Mouse (Mus musculus): ENCODE results near the gene Hpd. TPM values are rescaled to one million over a fixed set of nuclear protein-coding genes. Genes with fewer than 3 reads are reported as not detected.

The Hpd gene
- total and polyA plus RNA-seq, 2 experiments from 2014 or later = not detected

DNA sequence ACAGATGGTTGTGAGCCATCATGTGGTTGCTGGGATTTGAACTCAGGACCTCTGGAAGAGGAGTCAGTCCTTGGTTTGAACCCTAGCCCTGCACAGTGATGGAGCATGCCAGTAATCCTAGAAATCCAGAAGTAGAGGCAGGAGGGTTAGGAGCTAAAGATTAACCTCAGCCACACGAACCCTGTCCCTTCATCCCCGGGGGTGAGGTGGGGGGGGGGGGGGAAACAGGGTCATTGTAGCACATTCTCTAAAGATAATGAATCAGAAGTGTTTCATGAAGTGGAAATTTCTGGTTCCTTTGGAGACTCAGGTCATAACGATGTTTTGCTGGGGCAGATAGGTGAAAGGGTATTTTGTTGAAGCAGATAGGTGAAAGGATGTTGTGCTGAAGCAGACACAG is 8.4 kb upstream of the Hpd start:
- no peak for ATAC-seq
- 73% methylated on average over 3 of the region's 3 CpGs for WGBS
- no peaks in the 10 kb centered on the region for H3K36me3 ChIP-seq (ENCODE audit: insufficient read depth)
- H3K4me3 ChIP-seq (ENCODE audit: low read depth, low read length) = no peak overlapping the region
- no peaks in the 10 kb centered on the region for H3K27me3 ChIP-seq (ENCODE audit: insufficient read depth, low read length)
- no peak overlapping the region for H3K9ac ChIP-seq
- no peak for TF ChIP-seq CTCF (IDR thresholded peaks at IDR 0.05; ENCODE audit: low read depth)
- H3K9me3 ChIP-seq (ENCODE audit: low read length) = no peaks in the 10 kb centered on the region
- no peak overlapping the region for H3K4me2 ChIP-seq (ENCODE audit: low read depth)
- DNase-seq = no peak
- H3K27ac ChIP-seq (ENCODE audit: low read depth, low read length) = no peak overlapping the region
- no peaks in the 10 kb centered on the region for H3K4me1 ChIP-seq (ENCODE audit: insufficient read depth)

DNA sequence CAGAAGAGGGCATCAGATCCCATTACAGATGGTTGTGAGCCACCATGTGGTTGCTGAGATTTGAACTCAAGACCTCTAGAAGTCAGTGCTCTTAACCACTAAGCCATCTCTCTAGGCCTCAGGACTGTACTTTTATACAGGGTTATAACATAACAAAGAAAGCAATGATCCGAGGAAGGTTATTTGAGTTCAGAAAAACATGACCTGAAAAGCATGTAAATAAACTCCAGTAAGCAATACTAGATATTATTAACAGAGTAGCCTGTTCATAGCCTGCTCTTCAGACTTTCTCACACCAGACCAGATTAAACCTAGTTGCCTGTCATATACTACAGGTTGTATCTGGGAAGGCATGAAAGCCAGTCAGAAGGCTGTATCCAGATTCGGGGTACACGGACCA is 4.8 kb upstream of the Hpd start:
- Histone ChIP-seq H3K4me3 (ENCODE audit: low read depth, low read length) (no peak overlapping the region), H3K27me3 (ENCODE audit: insufficient read depth, low read length) (no peaks in the 10 kb centered on the region), H3K36me3 (ENCODE audit: insufficient read depth) (no peaks in the 10 kb centered on the region), H3K4me2 (ENCODE audit: low read depth) (no peak overlapping the region), H3K9me3 (ENCODE audit: low read length) (no peaks in the 10 kb centered on the region), H3K9ac (no peak overlapping the region), H3K4me1 (ENCODE audit: insufficient read depth) (no peaks in the 10 kb centered on the region), H3K27ac (ENCODE audit: low read depth, low read length) (no peak overlapping the region)
- ATAC-seq (no peak), DNase-seq (no peak)
- WGBS = 94% methylated on average over 3 of the region's 3 CpGs
- TF ChIP-seq CTCF (IDR thresholded peaks at IDR 0.05; ENCODE audit: low read depth) = no peak

DNA sequence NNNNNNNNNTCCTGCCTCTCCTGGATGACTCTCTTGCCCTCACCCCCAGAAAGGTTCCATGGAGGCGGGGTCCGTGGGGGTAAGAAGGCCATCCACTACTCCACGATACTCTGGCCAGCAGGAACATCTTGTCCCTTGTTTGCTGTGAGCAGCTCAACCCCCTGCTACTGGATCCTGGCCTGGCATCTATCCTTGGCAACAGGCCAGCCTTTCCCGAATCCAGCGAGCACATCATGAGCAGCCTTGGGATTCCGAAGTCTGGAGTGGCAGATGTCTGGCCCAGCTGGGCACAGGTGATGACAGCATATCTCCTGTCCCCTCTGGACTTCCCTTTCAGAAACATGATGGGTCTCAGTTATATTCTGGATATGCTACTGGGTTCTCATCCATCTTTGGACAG is 3.4 kb upstream of the Hpd start:
- no peak overlapping the region for H3K4me3 ChIP-seq (ENCODE audit: low read depth, low read length)
- H3K9me3 ChIP-seq (ENCODE audit: low read length) = no peaks in the 10 kb centered on the region
- H3K9ac ChIP-seq = no peak overlapping the region
- DNase-seq (no peak), ATAC-seq (no peak)
- no peak for TF ChIP-seq CTCF (IDR thresholded peaks at IDR 0.05; ENCODE audit: low read depth)
- H3K27ac ChIP-seq (ENCODE audit: low read depth, low read length) = no peak overlapping the region
- H3K4me1 ChIP-seq (ENCODE audit: insufficient read depth) = no peaks in the 10 kb centered on the region
- H3K27me3 ChIP-seq (ENCODE audit: insufficient read depth, low read length) = no peaks in the 10 kb centered on the region
- no peaks in the 10 kb centered on the region for H3K36me3 ChIP-seq (ENCODE audit: insufficient read depth)
- 56% methylated on average over 6 of the region's 6 CpGs for WGBS
- H3K4me2 ChIP-seq (ENCODE audit: low read depth) = no peak overlapping the region

DNA sequence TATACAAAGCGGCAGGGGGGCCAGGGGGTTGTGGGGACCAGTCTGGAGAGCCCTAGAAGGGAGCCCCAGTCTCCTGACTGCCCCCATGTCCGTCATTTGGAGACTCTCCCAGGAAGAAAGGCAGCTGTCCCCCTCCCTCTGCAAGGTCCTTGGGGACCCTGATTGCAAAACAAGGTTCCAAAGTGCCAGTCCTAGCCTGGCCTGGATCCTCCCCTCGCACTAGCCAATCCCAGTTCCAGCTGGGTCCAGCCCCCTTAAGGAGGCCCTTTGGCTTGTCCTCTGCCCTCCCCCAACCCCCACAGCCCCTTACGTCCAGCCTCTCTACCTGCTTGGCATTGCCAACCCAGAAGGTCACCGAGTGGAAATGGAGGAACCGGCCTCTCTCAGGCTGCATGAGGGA is 991 bp downstream of the Hpd start:
- Histone ChIP-seq H3K9me3 (ENCODE audit: low read length) (no peaks in the 10 kb centered on the region), H3K4me2 (ENCODE audit: low read depth) (no peak overlapping the region), H3K9ac (no peak overlapping the region), H3K36me3 (ENCODE audit: insufficient read depth) (no peaks in the 10 kb centered on the region), H3K27ac (ENCODE audit: low read depth, low read length) (no peak overlapping the region), H3K4me1 (ENCODE audit: insufficient read depth) (no peaks in the 10 kb centered on the region), H3K4me3 (ENCODE audit: low read depth, low read length) (no peak overlapping the region), H3K27me3 (ENCODE audit: insufficient read depth, low read length) (no peaks in the 10 kb centered on the region)
- 69% methylated on average over 6 of the region's 6 CpGs for WGBS
- no peak for DNase-seq
- no peak for TF ChIP-seq CTCF (IDR thresholded peaks at IDR 0.05; ENCODE audit: low read depth)
- ATAC-seq = no peak

DNA sequence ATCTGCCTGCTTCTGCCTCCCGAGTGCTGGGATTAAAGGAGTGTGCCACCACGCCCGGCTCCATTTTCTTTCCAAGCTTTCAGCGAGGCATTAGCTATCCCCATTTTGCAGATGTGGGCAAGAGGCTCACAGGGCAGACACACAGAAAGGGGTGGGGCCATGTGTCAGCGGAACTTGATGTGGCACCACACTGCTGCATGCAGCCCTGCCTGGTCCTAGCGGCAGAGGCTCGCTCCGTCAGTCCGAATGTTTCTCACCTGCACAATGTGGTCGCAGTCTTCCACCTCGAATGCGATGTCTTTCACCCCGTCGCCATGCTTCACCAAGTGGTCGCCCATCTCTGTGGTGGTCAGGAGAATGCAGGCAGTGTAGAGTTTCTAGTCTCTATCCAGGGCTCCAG is 2.1 kb downstream of the Hpd start:
- H3K27ac ChIP-seq (ENCODE audit: low read depth, low read length) = no peak overlapping the region
- H3K27me3 ChIP-seq (ENCODE audit: insufficient read depth, low read length) = no peaks in the 10 kb centered on the region
- no peak overlapping the region for H3K9ac ChIP-seq
- no peak overlapping the region for H3K4me2 ChIP-seq (ENCODE audit: low read depth)
- DNase-seq (no peak), ATAC-seq (no peak)
- H3K9me3 ChIP-seq (ENCODE audit: low read length) = no peaks in the 10 kb centered on the region
- H3K36me3 ChIP-seq (ENCODE audit: insufficient read depth) = no peaks in the 10 kb centered on the region
- no peak for TF ChIP-seq CTCF (IDR thresholded peaks at IDR 0.05; ENCODE audit: low read depth)
- H3K4me1 ChIP-seq (ENCODE audit: insufficient read depth) = no peaks in the 10 kb centered on the region
- WGBS = 94% methylated on average over 15 of the region's 15 CpGs
- H3K4me3 ChIP-seq (ENCODE audit: low read depth, low read length) = no peak overlapping the region

- Histone ChIP-seq H3K4me1 (ENCODE audit: insufficient read depth) (no peaks in the 10 kb centered on the region), H3K27ac (ENCODE audit: low read depth, low read length) (no peak overlapping the region), H3K4me2 (ENCODE audit: low read depth) (no peak overlapping the region), H3K27me3 (ENCODE audit: insufficient read depth, low read length) (no peaks in the 10 kb centered on the region), H3K9me3 (ENCODE audit: low read length) (no peaks in the 10 kb centered on the region), H3K9ac (no peak overlapping the region), H3K4me3 (ENCODE audit: low read depth, low read length) (no peak overlapping the region), H3K36me3 (ENCODE audit: insufficient read depth) (no peaks in the 10 kb centered on the region)
- TF ChIP-seq CTCF (IDR thresholded peaks at IDR 0.05; ENCODE audit: low read depth) = no peak
- DNase-seq (no peak), ATAC-seq (no peak)
- 91% methylated on average over 5 of the region's 5 CpGs for WGBS
Measured at GRCm38 (mm10) chr5:123178792-123179191, 3.7 kb downstream of the Hpd start.

DNA sequence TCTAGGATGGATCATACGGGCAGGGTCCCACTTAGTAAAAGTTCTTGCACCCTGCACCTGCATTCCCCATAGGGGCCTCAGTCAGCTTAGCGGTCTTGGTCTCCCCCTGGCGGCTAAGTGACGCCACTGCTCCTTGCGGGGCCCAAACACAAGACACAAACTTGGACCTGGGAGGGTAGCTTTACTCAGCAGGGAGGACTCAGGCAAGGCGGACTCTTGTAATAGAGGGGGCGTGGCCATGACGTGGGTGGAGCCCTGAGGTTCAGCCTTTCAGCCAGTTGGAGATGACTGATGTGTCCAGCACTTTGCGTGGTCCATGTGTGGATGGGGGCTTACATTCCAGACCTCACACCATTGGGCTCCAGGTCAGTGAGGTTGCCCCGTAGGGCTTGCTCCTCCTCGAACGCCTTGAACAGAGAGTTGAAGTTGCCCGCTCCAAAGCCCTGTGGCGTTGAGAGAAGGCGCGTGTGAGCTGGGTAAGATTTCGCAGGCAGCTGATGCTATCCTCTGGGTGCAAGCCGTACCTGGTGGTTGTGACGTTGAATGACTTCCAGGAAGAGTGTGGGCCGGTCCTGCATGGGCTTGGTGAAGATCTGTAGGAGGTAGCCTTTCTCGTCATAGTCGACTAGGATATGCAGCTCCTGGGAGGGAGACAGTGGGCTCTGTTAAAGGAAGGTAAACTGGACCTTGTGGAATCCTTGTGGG is 10.7 kb downstream of the Hpd start:
- Histone ChIP-seq H3K27ac (ENCODE audit: low read depth, low read length) (no peak overlapping the region), H3K4me3 (ENCODE audit: low read depth, low read length) (no peak overlapping the region), H3K27me3 (ENCODE audit: insufficient read depth, low read length) (no peaks in the 10 kb centered on the region), H3K4me2 (ENCODE audit: low read depth) (peak overlapping the region; percentile 32; the same call in 1 of the 2 replicates), H3K36me3 (ENCODE audit: insufficient read depth) (peaks cover 7% of the 10 kb centered on the region; the same call in 1 of the 2 replicates), H3K4me1 (ENCODE audit: insufficient read depth) (no peaks in the 10 kb centered on the region), H3K9ac (no peak overlapping the region), H3K9me3 (ENCODE audit: low read length) (no peaks in the 10 kb centered on the region)
- peak; percentile 99 for TF ChIP-seq CTCF (IDR thresholded peaks at IDR 0.05; ENCODE audit: low read depth)
- DNase-seq = peak; percentile 87
- peak; percentile 83 for ATAC-seq
- WGBS = 14% methylated on average over 22 of the region's 22 CpGs
